Mouse (Mus musculus) embryonic facial prominence, embryonic 10.5 days (tissue): ENCODE measurements around the gene Nell1. TPM values are rescaled to one million over a fixed set of nuclear protein-coding genes. Genes with fewer than 3 reads are reported as not detected.
"Not testable (repeated sequence)": the region's sequence is repeated elsewhere in the genome, so short reads cannot be mapped to it uniquely, and the experiment has no call there.

Source experiments
- DNase-seq: peaks from one replicate; pipeline ENCODE4 v3.0.0-alpha.2; 2017; ENCODE audit warnings: low spot score
- H3K27ac ChIP-seq: fragments of 300-500 bp; sonication (generic); replicated peaks from 2 replicates; pipeline ENCODE4 v1.5.1; 2016; ENCODE audit warnings: mild to moderate bottlenecking
- H3K27me3 ChIP-seq: fragments of 300-500 bp; sonication (generic); replicated peaks from 2 replicates; pipeline ENCODE4 v1.6.1; 2016; ENCODE audit warnings: low read depth, mild to moderate bottlenecking; ENCODE audit not compliant: poor library complexity, severe bottlenecking
- H3K36me3 ChIP-seq: fragments of 300-500 bp; sonication (generic); replicated peaks from 2 replicates; pipeline ENCODE4 v1.6.1; 2016; ENCODE audit warnings: mild to moderate bottlenecking, moderate library complexity
- H3K4me1 ChIP-seq: fragments of 300-500 bp; sonication (generic); 2 replicates; pipeline ENCODE4 v1.6.1; 2016
- H3K4me3 ChIP-seq: fragments of 300-500 bp; sonication (generic); 2 replicates; pipeline ENCODE4 v1.5.1; 2016; ENCODE audit warnings: mild to moderate bottlenecking, moderate library complexity
- H3K9me3 ChIP-seq: fragments of 300-500 bp; sonication (generic); 2 replicates; pipeline ENCODE4 v1.6.1; 2016; ENCODE audit warnings: mild to moderate bottlenecking
- WGBS: fragments of 180-500 bp; shearing (Covaris S2); methylation state at CpG from one replicate; pipeline ENCODE4 v1.1.7; 2016; 5-methylcytosine and 5-hydroxymethylcytosine counted together
- polyA plus RNA-seq: library from polyadenylated mRNA; unstranded; fragments of >200 nt; fragmentation: Nextera tagmentation; extraction: Ambion mirVana; gene quantifications from 2 replicates; pipeline ENCODE4 v1.2.1, GENCODE M21; 2016

Nell1 gene
- 0.39 and 0.76 TPM in 2 replicates for polyA plus RNA-seq

DNA sequence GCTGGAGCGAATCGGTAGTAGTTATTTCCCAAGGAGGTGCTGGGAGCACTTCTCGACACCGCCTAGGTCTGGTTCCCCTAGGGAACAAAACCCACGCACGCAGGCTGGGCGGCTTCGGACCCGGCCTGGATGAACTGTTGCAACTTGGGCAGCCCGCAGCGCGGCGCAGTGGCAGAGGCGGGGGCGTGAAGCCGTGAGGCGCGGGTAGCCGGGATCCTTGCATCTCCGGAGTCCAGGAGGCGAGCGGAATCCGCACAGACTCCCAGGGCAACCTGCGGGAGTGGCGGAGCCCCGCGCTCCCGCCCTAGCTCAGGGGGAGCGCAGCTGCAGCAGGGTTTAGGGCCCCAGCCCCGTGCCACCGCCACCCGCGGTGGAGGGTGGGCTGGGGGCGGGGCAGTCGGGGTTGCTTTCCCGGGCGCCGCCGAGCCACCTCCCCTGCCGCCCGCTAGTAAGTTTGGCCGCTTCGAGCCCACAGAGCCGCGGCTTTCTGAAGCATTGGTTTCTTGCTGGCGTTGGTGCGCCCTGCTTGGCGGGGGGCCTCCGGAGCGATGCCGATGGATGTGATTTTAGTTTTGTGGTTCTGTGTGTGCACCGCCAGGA is at the start of gene Nell1:
Gene Nell1, plus strand, starts transcription at position 24 of the 600 bp plus-strand sequence.
- Histone ChIP-seq H3K27me3 (peaks cover 91% of the 10 kb centered on the region), H3K4me1 (peaks cover 17% of the 10 kb centered on the region), H3K36me3 (no peaks in the 10 kb centered on the region), H3K9me3 (no peaks in the 10 kb centered on the region), H3K4me3 (peak within 1 kb of the TSS; percentile 68), H3K27ac (no peak within 1 kb of the TSS; the same call in 1 of the 2 replicates)
- peak; percentile 68 for DNase-seq
- WGBS: under 1% methylated on average over 52 of the region's 52 CpGs

DNA sequence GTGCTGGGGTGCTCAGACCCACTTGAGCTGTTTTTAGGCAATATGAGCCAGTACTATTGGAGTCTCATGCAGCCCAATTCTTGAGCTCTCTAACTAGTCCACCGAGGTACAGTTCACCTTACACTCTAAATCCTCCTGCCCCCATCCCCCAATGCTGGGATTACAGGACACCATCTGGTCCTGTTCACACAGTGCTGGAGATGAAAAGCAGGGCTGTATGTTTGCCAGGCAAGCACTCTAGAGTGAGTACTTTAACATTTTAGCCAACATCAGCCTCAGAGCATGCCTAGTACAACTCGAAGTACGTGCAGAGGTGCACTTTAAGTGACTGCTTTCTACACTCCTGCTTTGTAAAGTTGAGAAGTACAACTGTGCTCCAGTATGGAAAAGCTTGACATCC is 46.1 kb upstream of the Nell1 start:
- DNase-seq: no peak

DNA sequence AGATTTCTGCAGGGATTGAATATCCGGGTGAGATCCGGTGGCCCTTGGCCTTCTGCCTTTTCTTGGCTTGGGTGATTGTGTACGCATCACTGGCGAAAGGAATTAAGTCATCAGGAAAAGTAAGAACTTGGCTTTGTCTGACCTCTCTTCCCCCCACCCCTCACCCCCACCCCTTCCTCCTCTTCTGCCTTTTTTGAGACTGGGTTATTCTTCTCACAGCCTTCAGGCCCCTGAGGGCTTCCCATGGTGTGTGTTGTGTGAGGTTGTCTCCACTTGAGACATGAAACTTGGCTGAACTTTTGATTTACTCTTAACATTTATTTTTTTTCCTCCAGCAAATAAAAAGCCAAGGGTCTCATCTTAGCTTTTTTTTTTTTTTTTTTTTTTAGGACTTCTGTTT is 44.7 kb upstream of the Nell1 start:
- 0 out of 2 replicates have a peak, but pooled peaks cover 4% of the 10 kb centered on the region for H3K4me1 ChIP-seq
- H3K27me3 ChIP-seq: peaks cover 21% of the 10 kb centered on the region
- H3K9me3 ChIP-seq: no peaks in the 10 kb centered on the region
- WGBS: 56% methylated on average over 4 of the region's 4 CpGs
- no peaks in the 10 kb centered on the region for H3K36me3 ChIP-seq
- DNase-seq: no peak
- no peak overlapping the region for H3K4me3 ChIP-seq
- no peak overlapping the region for H3K27ac ChIP-seq

More for the DNA sequence above, 46.1 kb upstream of the Nell1 start:
- Histone ChIP-seq H3K4me3 (no peak overlapping the region), H3K4me1 (0 out of 2 replicates have a peak, but pooled peaks cover 4% of the 10 kb centered on the region), H3K27me3 (peaks cover 30% of the 10 kb centered on the region), H3K36me3 (no peaks in the 10 kb centered on the region), H3K27ac (no peak overlapping the region), H3K9me3 (no peaks in the 10 kb centered on the region)
- WGBS: 64% methylated on average over 3 of the region's 3 CpGs

DNA sequence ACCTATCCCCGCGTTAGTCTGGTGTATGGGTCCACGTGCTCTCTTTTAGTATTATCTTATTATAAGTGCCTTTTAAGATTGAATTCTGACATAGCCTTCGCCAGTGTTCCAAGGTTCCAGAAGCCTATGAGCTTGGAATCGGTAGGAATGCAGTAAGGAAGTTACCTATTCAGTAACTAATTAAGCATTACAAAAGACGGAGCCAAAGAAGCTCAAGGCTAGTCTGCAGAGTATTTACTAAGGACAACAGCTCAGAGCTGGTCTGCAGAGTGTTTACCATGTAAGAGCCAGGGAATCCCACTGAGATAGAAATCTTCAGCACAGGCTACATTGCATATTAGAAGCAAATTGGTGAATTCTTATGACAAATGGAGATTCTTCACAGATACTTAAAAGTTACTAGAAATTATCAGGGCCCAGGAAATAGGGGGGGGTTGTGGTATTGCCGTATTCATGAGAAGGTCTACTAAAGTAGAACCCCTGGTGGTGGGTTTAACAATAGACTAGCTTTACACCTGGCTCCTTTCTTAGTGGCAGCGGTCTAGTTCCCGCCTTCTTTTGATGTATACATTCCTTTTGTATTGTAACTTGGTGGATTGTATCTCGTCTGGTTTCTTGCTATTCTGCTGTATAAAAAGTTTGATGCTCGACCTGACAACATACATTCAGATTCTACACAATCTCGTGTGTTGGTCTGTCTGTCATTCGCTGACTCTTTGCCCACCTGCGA is 41.1 kb upstream of the Nell1 start:
- H3K4me1 ChIP-seq, H3K27me3 ChIP-seq, H3K9me3 ChIP-seq, DNase-seq, H3K27ac ChIP-seq, H3K36me3 ChIP-seq, H3K4me3 ChIP-seq: not testable (repeated sequence)
- WGBS: 84% methylated on average over 14 of the region's 14 CpGs

DNA sequence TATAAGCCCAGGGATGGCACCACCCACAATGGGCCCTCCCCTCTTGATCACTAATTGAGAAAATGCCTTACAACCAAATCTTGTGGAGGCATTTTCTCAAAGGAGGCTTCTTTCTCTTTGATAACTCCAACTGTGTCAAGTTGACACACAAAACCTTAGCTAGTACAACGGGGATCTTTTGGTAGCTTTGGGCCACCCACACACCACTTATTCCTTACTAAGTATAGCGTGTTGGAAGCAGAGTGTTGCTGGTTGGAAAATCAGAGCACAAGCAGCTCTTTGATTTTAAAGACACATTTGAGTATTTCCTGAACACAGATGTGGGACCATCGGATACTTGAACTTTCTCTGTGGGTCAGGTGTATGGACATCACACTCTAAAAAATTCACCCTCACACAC is 37.8 kb upstream of the Nell1 start:
- 89% methylated on average over 3 of the region's 3 CpGs for WGBS
- no peak overlapping the region for H3K27ac ChIP-seq
- DNase-seq: no peak
- no peaks in the 10 kb centered on the region for H3K36me3 ChIP-seq
- no peaks in the 10 kb centered on the region for H3K9me3 ChIP-seq
- H3K4me1 ChIP-seq: no peaks in the 10 kb centered on the region
- H3K4me3 ChIP-seq: no peak overlapping the region
- no peaks in the 10 kb centered on the region for H3K27me3 ChIP-seq

DNA sequence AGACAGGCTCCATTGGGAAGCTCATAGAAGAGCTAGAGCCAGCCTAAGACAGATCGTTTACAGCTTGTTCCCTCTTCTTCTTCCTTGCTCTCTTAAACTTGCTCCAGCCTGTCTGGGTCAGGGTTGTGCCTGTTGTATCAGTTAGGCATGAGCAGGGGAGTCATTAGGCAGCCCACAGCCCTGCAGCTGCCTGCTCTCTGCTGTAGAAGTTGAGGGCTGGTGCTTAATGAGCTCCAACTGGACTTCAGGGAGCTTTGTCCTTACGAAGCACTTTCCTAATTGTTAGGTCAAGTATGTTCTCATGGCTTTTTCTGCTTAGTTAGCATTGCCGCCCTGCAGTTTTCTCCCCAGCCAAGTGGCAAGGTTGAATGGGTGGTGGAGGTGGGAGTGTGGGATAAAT is 32.6 kb upstream of the Nell1 start:
- no peaks in the 10 kb centered on the region for H3K27me3 ChIP-seq
- no peak overlapping the region for H3K4me3 ChIP-seq
- H3K36me3 ChIP-seq: no peaks in the 10 kb centered on the region
- H3K4me1 ChIP-seq: 0 out of 2 replicates have a peak, but pooled peaks cover 2% of the 10 kb centered on the region
- DNase-seq: no peak
- no peak overlapping the region for H3K27ac ChIP-seq
- WGBS: 55% methylated on average over 3 of the region's 3 CpGs
- H3K9me3 ChIP-seq: no peaks in the 10 kb centered on the region

DNA sequence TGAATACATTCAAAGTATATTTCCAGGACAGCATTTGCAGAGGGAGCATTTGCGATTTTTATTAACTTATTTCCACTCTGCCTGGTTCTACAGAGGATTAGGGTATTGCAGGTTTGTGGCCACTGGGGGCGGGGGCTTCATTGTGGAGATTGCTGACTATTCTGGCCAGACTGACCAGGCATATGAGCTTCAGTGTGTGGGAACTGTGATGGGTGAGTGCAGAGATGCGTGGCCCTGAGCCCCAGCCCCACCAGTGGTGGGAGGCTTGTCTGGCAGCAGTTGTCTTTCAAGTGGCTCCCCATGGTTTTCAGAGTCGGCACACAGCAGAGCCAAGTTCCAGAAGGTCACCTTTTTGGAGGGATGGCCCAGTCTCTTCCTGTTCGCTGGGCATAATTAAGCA is 32.2 kb upstream of the Nell1 start:
- H3K27me3 ChIP-seq: no peaks in the 10 kb centered on the region
- 55% methylated on average over 5 of the region's 5 CpGs for WGBS
- H3K9me3 ChIP-seq: no peaks in the 10 kb centered on the region
- no peak for DNase-seq
- 0 out of 2 replicates have a peak, but pooled peaks cover 2% of the 10 kb centered on the region for H3K4me1 ChIP-seq
- H3K4me3 ChIP-seq: no peak overlapping the region
- H3K27ac ChIP-seq: no peak overlapping the region
- H3K36me3 ChIP-seq: no peaks in the 10 kb centered on the region

DNA sequence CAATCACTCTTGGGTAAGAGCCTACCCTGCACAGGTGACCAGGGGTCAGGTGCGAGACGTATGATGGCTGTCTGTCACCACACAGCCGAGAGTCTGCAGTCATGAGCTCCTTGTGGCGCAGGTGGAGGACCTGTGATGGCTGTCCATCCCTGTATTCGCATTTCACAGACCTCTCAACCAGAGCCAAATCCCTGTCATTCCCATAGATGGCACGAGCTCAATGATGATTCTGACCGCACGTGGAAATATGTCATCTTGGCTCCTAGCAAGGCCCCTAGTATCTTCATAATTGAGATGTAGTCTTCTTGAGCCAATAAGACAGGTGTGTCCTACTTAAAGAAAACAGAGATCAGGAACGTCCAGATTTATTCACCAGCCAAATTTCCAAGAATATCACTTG is 28.0 kb upstream of the Nell1 start:
- H3K9me3 ChIP-seq: no peaks in the 10 kb centered on the region
- no peaks in the 10 kb centered on the region for H3K27me3 ChIP-seq
- H3K4me1 ChIP-seq: 0 out of 2 replicates have a peak, but pooled peaks cover 2% of the 10 kb centered on the region
- no peak overlapping the region for H3K4me3 ChIP-seq
- H3K36me3 ChIP-seq: no peaks in the 10 kb centered on the region
- H3K27ac ChIP-seq: no peak overlapping the region
- WGBS: 91% methylated on average over 9 of the region's 9 CpGs
- DNase-seq: no peak

DNA sequence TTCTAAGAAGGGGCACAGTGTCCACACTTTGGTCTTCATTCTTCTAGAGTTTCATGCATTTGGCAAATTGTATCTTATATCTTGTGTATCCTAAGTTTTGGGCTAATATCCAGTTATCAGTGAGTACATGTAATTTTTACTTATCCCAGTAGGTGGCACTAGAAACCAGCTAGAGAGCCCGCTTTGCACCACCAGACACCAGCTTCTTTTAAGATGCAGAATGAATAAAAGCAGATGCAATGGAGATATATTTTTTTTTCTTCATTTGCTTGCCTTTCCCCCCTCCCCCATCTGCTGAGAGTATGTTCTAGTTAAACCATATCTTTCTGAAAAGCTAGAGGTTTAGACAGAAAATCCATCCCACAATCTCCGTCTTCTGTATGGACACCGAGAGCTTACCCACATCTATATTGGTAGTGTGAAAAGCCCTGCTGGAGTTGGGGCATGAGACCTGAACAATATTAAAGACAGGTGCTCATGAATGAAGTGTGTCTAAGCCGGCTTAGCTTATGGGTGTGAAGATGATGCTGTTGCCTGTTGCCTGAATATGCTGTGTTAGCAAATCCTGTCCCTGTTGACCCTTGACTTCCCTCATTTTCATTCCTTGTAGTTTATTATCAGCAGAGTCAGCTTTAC is 21.0 kb upstream of the Nell1 start:
- H3K9me3 ChIP-seq: no peaks in the 10 kb centered on the region
- no peak overlapping the region for H3K27ac ChIP-seq
- H3K4me3 ChIP-seq: no peak overlapping the region
- no peaks in the 10 kb centered on the region for H3K4me1 ChIP-seq
- 56% methylated on average over 4 of the region's 4 CpGs for WGBS
- H3K27me3 ChIP-seq: no peaks in the 10 kb centered on the region
- DNase-seq: peak; percentile 17
- H3K36me3 ChIP-seq: no peaks in the 10 kb centered on the region

DNA sequence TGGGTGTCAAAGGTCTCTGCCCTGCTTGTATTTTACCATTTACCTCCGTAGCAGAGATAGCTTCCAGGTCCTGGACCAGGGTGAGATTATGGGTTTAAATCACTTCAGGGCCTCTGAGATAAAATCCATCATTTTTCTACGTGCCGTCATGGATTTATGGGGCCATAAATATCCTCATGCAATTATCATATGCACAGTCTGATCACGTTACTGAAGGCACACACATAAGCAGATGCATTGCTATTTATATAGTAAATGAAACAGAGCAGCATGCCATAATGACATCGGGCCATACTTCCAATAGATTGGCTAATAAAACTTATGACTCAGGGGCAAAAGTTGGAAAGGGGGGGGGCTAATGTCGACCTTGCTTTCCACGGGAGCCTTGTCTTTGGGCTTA is 19.8 kb upstream of the Nell1 start:
- H3K4me3 ChIP-seq: no peak overlapping the region
- no peaks in the 10 kb centered on the region for H3K9me3 ChIP-seq
- no peaks in the 10 kb centered on the region for H3K4me1 ChIP-seq
- no peaks in the 10 kb centered on the region for H3K36me3 ChIP-seq
- no peak overlapping the region for H3K27ac ChIP-seq
- WGBS: 83% methylated on average over 7 of the region's 7 CpGs
- no peaks in the 10 kb centered on the region for H3K27me3 ChIP-seq
- no peak for DNase-seq

DNA sequence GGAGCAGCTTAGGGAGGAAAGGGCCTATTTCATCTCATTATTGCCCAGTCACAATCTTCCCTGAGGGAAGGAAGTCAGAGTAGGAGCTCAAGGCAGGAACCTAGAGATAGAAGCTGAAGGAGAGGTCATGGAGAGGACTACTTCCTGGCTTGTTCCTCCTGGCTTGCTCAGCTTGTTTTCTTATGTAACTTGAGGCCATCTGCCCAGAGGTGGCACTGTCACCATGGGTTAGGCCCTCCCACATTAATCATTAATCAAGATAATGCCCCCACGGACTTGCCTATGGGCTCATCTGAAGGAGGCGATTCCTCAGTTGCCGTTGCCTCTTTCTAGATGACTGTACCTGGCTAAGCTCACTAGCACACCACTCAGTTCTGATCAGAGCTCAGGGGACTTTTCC is 17.5 kb upstream of the Nell1 start:
- Histone ChIP-seq H3K36me3 (no peaks in the 10 kb centered on the region), H3K4me1 (no peaks in the 10 kb centered on the region), H3K4me3 (no peak overlapping the region), H3K27ac (no peak overlapping the region), H3K27me3 (no peaks in the 10 kb centered on the region), H3K9me3 (no peaks in the 10 kb centered on the region)
- no peak for DNase-seq
- WGBS: 84% methylated on average over 3 of the region's 3 CpGs

DNA sequence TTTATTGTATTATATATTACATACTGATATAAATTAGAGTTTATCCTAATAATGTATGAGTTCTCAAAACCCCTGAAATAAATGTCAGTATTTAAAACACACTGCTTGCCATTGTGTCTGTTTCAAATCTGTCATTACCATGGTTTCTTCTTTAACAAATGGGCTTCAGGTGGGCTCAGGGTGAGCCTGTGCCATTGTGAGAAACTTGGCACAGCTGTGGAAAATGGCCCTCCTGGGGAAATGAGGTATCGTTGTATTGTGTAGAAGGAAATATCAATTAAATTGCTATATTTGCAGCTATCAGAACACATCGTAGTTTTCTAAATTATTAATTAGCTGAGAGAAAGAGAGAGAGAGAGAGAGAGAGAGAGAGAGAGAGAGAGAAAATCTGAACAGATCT is 10.9 kb upstream of the Nell1 start:
- 93% methylated on average over 2 of the region's 2 CpGs for WGBS
- Histone ChIP-seq H3K27ac (no peak overlapping the region), H3K36me3 (no peaks in the 10 kb centered on the region), H3K4me3 (no peak overlapping the region), H3K4me1 (no peaks in the 10 kb centered on the region), H3K9me3 (no peaks in the 10 kb centered on the region), H3K27me3 (no peaks in the 10 kb centered on the region)
- DNase-seq: no peak

DNA sequence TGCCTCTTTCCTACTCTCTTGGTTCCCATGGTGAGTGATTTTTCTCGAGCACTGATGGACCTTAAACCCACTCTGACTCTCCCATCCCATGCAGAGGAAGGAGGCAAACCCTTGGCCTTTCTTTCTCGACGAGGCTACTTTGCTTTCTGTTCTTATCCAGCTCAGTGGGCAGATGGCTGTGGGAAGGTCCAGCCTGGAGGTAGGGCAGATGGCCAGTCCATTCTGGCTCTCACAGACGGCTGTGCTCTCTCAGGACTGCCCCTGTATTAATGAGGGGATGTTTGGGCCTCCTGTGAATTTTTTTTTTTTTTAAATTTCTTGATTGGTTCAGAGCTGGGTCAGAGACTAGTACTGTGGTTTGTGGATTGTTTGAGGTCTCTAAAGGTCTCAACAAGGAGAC is 5.1 kb upstream of the Nell1 start:
- peaks cover 37% of the 10 kb centered on the region for H3K27me3 ChIP-seq
- no peak overlapping the region for H3K27ac ChIP-seq
- peaks cover under 1% of the 10 kb centered on the region for H3K4me1 ChIP-seq
- no peak overlapping the region for H3K4me3 ChIP-seq
- no peaks in the 10 kb centered on the region for H3K9me3 ChIP-seq
- 62% methylated on average over 4 of the region's 4 CpGs for WGBS
- H3K36me3 ChIP-seq: no peaks in the 10 kb centered on the region
- no peak for DNase-seq
